Mouse (Mus musculus) right cerebral cortex, postnatal 25 days (tissue): Measurements from ENCODE around the gene Ankmy2.
A peak's percentile ranks its signal among the peaks of the same experiment; 100 is the strongest.
"Not testable (repeated sequence)": the region's sequence is repeated elsewhere in the genome, so short reads cannot be mapped to it uniquely, and the experiment has no call there.

ENCODE experiments used
- DNase-seq: peaks from one replicate; pipeline ENCODE4 v3.0.0; 2022

Gene Ankmy2

GRCm38 (mm10) chr12:36157638-36158308, 859 bp downstream of the Ankmy2 start, which contains the start of gene Bzw2:
Bzw2 (minus strand) TSS chr12:36158080.
- peak; percentile 61 for DNase-seq

GRCm38 (mm10) chr12:36164126-36164791, 7.3 kb downstream of the Ankmy2 start:
- DNase-seq: no peak

DNA sequence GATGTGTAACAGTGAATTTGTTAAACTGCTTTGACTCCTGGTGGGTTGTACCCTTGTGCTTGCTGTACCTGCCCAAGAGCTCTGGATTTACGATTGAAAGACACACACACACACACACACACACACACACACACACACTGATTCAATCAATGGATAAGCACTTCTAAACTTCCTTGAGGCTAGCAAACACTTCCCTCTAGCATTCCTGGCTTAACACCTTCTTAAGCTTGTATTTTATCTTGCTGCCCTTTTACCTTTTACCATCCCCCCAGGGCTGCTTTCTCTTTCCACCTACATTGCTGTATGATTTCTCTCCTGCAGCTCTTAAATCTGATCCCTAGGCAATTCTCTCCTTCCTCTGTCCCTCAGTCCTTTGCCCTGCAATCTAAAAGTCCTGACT, 8.4 kb downstream of the Ankmy2 start:
- no peak for DNase-seq

- no peak for DNase-seq
Measured at GRCm38 (mm10) chr12:36177227-36177626, 20.3 kb downstream of the Ankmy2 start.

- DNase-seq: no peak
Measured at GRCm38 (mm10) chr12:36182570-36182969, 25.7 kb downstream of the Ankmy2 start.

DNA sequence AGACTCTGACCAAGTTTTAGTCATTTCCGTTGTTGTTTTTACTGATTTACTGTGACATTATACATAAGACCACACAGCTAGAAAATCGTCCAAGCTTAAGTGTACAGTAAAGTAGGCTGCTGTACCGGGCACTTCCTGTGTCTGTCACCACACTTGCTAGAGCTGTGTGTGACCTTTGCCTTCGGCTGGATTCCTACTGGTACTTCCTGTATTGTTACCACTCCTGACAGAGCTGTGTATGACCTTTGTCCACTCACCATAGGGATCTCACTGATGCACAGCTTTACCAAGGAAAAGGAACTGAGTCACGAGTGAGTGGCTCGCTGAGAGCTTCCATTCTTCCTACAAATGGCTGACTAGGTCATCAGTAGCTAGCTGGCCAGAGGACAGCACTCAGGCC, 30.2 kb downstream of the Ankmy2 start:
- DNase-seq: no peak

DNA sequence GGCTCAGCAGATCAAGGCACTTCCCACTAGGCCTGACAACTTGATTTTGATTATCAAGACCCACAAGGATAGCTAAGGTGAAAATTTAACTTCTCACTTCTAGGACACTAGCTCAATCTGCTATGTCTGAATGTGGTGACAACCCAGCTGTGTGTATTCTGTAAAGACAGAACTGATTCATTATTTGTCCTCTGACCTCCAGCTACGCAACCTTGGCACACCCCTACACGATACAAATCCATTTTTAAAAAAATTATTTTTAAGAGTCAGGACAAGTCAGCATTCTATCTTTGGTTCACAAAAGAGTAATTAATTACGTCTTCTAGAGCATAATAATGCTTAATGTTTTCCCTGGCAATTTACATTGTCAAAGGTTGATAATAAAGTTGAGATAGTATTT, 32.7 kb downstream of the Ankmy2 start:
- no peak for DNase-seq

GRCm38 (mm10) chr12:36190343-36190742, 33.4 kb downstream of the Ankmy2 start:
- DNase-seq: no peak

DNA sequence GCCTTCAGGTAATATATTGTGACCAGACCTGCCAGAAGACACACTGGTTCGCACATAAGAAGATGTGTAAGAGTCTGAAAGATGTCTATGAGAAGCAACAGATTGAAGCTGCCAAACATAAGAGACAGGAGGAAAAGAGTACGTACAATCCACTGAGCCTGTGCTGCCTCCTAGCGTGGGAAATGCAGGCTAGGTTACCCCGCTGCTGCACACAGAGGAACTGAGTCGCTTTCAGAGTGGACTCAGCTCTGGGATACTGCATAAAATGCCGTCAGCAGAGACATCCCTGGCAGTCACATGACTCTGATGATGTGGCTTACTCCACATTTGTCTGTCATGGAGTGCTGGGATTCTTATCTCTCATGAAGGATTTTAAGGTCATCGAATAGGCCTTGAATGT, 38.1 kb downstream of the Ankmy2 start:
- no peak for DNase-seq

GRCm38 (mm10) chr12:36205579-36206119, 48.7 kb downstream of the Ankmy2 start:
- not testable (repeated sequence) for DNase-seq

DNA sequence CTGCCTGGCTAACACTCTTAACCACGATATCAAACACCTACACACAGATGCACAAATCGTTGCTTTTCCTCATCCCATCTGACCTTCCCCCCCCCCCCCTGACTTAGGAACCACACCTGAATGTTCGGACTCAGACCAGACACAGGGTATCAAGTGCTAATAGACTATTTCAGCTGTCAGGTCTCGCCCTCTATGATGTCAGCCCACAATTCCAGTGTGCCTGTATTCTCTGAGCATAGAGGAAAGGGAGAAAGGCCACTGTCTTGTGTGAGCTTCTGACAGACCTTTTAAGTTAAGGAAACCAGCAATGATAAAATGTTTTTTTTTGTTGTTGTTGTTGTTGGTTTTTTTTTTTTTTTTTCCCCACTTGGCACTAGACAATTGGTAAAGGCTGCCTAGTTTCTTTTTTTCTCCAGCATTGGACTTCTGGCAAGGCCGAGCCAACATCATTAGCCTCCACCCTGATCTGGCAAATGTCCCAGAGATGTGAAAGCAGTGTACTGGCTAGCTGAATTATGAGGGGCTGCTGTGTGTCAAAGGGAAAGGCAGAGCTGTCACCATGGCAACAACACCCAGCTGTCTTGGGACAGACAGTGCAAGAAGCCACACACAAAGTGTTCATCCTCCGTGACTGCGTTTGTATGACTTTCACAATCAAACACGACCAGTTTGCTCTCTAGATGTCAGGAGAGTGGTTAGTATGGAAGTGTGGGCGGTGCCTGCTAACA, 50.3 kb downstream of the Ankmy2 start:
- peak; percentile 36 for DNase-seq

DNA sequence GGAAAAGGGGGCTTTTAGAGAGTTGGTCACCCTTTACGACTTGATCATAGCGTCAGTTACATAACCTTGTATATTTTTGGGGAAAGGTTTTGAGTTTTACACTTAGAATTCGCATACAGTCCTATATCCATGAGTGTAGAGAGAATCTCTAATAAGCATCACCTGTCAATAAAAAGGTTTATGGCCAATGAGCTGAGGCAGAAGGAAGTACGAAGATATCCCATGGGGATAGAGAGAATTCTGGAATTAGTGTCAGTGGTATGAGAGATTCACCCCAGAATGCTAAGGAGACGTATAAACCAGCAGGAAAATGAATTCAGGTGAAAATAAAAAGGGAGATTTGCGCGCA, 50.9 kb downstream of the Ankmy2 start:
- no peak for DNase-seq

DNA sequence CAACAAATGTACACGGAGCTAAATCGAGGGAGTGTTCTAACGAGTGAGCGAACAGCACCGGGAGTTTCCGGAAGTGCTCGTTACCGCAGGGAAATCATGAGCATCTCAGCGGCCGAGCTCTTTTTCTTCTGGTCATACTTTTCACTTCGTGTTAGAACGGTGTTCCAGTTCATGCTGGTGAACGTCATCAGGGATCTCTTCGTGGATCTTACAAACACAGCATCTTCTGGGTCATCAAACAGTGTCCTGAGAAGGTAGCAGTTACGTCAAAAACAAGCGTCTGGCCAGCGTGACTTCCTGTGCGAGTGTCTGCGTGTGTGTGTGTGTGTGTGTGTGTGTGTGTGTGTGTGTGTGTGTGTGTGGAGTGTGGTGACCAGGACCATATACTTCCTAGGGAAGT, 51.5 kb downstream of the Ankmy2 start:
- peak; percentile 29 for DNase-seq

DNA sequence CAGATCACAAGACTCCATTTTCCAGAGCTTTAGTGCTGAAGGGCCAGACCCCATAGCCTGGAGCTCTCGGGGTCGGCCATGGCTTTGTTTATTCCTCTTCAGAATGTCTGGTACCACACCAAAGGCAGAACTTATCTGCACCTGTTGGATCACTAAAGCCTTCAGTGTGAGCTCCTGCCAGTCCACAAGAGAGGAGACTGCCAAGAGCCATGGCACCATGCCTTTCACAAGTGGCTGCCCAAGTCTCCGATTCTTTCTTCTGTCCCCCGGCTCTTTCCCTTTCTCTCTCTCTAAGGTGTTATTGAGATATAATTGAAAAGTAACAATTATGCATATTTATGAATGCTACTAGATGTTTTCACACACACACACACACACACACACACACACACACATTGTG, 53.2 kb downstream of the Ankmy2 start:
- DNase-seq: no peak

- no peak for DNase-seq
Measured at GRCm38 (mm10) chr12:36214389-36215148, 57.7 kb downstream of the Ankmy2 start.

GRCm38 (mm10) chr12:36215149-36215480, 58.2 kb downstream of the Ankmy2 start:
- no peak for DNase-seq

GRCm38 (mm10) chr12:36216230-36216629, 59.3 kb downstream of the Ankmy2 start:
- DNase-seq: no peak

- DNase-seq: no peak
Measured at GRCm38 (mm10) chr12:36216905-36217304, 60.0 kb downstream of the Ankmy2 start.

GRCm38 (mm10) chr12:36224392-36224791, 67.5 kb downstream of the Ankmy2 start:
- DNase-seq: no peak

- DNase-seq: no peak
Measured at GRCm38 (mm10) chr12:36231386-36231785, 74.5 kb downstream of the Ankmy2 start.

DNA sequence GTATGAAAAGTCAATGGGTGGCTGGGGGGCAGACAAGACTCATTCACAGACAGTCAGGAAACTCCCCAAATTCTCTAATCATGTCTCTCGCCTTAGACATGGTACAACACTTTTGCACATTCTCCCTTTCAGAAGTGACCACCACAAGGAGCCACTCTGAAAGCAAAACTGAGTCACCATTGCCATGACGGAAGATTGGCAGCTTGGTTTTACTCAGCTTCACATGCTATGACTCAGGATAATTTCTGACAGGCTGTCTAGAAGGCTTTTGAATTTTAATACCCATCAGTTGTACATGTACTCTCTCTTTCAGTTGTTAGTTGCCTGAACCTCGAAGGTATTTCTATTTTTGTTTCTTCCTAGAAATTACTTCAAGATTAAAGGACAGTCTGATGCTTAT, 84.3 kb downstream of the Ankmy2 start:
- no peak for DNase-seq
